Mouse (Mus musculus): Measurements from ENCODE around the gene Otud7b. TPM values are rescaled to one million over a fixed set of nuclear protein-coding genes. Genes with fewer than 3 reads are reported as not detected.

Otud7b gene
- total and polyA plus RNA-seq, 2 experiments from 2014 or later: 9.0 to 10.1 TPM

DNA sequence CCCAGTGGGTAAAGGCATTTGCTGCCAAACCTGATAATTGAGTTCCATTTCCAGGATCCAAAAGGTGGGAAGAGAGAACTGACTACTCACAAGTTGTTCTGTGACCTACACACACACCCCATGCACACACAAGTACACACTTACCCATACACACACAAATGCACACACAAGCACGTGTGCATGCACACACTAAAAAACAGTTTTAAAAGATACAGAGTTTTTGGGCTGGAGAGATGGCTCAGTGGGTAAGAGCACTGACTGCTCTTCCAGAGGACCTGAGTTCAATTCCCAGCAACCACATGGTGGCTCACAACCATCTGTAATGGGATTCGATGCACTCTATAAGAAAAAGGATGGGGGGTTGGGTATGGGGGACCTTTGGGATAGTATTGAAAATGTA is 41.0 kb upstream of the Otud7b start:
- 77% methylated on average over 2 of the region's 2 CpGs for WGBS
- no peaks in the 10 kb centered on the region for H3K36me3 ChIP-seq (ENCODE audit: insufficient read depth, low read length)

DNA sequence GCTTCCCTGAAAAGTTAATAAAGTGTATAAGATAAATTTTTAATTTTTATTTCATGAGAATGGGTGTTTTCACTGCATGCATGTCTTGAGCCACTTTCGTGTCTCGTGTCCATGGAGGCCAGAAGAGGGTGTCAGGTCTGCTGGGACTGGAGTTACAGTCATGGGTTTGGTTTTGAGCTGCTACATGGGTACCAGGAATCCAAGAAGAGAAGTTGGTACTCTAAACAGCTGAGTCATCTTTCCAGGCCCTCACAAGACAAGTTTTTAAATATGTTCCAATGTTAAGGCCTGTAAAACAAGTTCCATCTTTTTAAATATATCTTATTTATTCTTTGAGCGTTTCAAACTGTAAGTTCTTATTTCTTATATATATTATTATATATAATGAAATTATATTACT is 40.1 kb upstream of the Otud7b start:
- TF ChIP-seq CTCF (IDR thresholded peaks at IDR 0.05; ENCODE audit: low read depth): no peak
- DNase-seq (ENCODE audit: low spot score): no peak
- Histone ChIP-seq H3K9me3 (ENCODE audit: low read length) (no peaks in the 10 kb centered on the region), H3K27ac (no peak overlapping the region), H3K36me3 (ENCODE audit: insufficient read depth, low read length) (no peaks in the 10 kb centered on the region), H3K9ac (replicated peaks; ENCODE audit: low read length) (no peak overlapping the region), H3K4me3 (ENCODE audit: low read length) (no peak overlapping the region), H3K4me2 (ENCODE audit: low read depth, low read length) (no peak overlapping the region), H3K27me3 (ENCODE audit: insufficient read depth, low read length) (no peaks in the 10 kb centered on the region), H3K4me1 (ENCODE audit: insufficient read depth, low read length) (no peaks in the 10 kb centered on the region)
- 89% methylated on average over 3 of the region's 3 CpGs for WGBS
- no peak for ATAC-seq

More for the DNA sequence above, 41.0 kb upstream of the Otud7b start:
- Histone ChIP-seq H3K4me3 (ENCODE audit: low read length) (no peak overlapping the region), H3K27ac (no peak overlapping the region), H3K4me1 (ENCODE audit: insufficient read depth, low read length) (no peaks in the 10 kb centered on the region), H3K9ac (replicated peaks; ENCODE audit: low read length) (no peak overlapping the region), H3K9me3 (ENCODE audit: low read length) (no peaks in the 10 kb centered on the region), H3K4me2 (ENCODE audit: low read depth, low read length) (no peak overlapping the region), H3K27me3 (ENCODE audit: insufficient read depth, low read length) (no peaks in the 10 kb centered on the region)
- DNase-seq (ENCODE audit: low spot score) (no peak), ATAC-seq (no peak)
- no peak for TF ChIP-seq CTCF (IDR thresholded peaks at IDR 0.05; ENCODE audit: low read depth)

DNA sequence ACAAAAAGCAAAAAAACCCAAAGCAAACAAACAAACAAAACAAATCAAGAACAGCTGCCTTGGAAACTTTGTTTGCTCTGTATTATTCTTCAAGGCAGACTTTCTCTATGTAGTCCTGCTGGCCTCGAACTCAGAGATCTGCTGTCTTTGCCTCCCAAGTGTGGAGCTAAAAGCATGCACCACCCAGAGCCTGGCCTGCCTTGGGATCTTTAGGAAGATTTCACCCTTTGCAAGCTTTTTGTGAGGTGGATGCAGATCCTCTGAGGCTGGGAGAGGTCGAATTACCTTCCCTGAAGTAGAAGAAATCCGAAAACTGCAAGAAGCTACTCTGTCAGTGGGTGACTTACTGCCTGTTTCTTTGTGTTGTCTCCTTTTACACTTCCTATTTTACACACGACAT is 39.2 kb upstream of the Otud7b start:
- no peak overlapping the region for H3K4me2 ChIP-seq (ENCODE audit: low read depth, low read length)
- no peaks in the 10 kb centered on the region for H3K4me1 ChIP-seq (ENCODE audit: insufficient read depth, low read length)
- 49% methylated on average over 4 of the region's 4 CpGs for WGBS
- no peaks in the 10 kb centered on the region for H3K36me3 ChIP-seq (ENCODE audit: insufficient read depth, low read length)
- TF ChIP-seq CTCF (IDR thresholded peaks at IDR 0.05; ENCODE audit: low read depth): no peak
- H3K27ac ChIP-seq: no peak overlapping the region
- ATAC-seq: no peak
- no peaks in the 10 kb centered on the region for H3K27me3 ChIP-seq (ENCODE audit: insufficient read depth, low read length)
- DNase-seq (ENCODE audit: low spot score): no peak
- H3K9ac ChIP-seq (replicated peaks; ENCODE audit: low read length): no peak overlapping the region
- no peaks in the 10 kb centered on the region for H3K9me3 ChIP-seq (ENCODE audit: low read length)
- H3K4me3 ChIP-seq (ENCODE audit: low read length): no peak overlapping the region

DNA sequence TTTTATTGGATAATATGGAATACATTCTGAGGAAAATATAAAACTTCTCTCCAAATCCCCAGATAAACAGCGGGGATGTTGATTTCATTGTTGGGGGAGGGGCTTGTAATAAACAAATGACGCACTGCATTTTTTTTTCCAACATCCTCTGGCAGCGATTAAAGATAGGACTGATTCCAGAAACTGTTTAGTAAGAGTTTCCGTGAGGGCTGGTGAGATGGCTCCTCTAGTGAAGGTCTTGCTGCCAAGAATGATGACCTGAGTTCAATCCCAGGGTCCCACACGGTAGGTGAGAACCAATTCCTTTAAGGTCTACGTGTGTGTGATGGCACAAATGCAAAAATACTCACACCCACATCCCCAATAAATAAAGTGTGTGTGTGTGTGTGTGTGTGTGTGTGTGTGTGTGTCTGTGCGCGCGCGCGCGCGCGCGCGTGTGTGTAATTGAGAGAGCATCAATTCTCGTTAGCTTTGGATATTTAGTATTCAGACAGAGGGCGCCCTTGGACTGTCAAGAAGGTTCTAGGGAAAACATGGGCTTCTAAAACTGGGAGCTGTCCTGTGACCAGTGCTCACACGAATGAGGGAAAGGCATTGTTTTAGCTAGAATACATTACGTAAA is 38.5 kb upstream of the Otud7b start:
- TF ChIP-seq CTCF (IDR thresholded peaks at IDR 0.05; ENCODE audit: low read depth): peak; percentile 73
- H3K27ac ChIP-seq: no peak overlapping the region
- ATAC-seq (peak; percentile 83), DNase-seq (ENCODE audit: low spot score) (peak; percentile 90)
- no peaks in the 10 kb centered on the region for H3K4me1 ChIP-seq (ENCODE audit: insufficient read depth, low read length)
- no peaks in the 10 kb centered on the region for H3K9me3 ChIP-seq (ENCODE audit: low read length)
- no peaks in the 10 kb centered on the region for H3K27me3 ChIP-seq (ENCODE audit: insufficient read depth, low read length)
- peak overlapping the region; percentile 40 for H3K4me2 ChIP-seq (ENCODE audit: low read depth, low read length)
- H3K4me3 ChIP-seq (ENCODE audit: low read length): no peak overlapping the region; the same call in 1 of the 2 replicates
- 37% methylated on average over 20 of the region's 20 CpGs for WGBS
- no peak overlapping the region for H3K9ac ChIP-seq (replicated peaks; ENCODE audit: low read length)
- H3K36me3 ChIP-seq (ENCODE audit: insufficient read depth, low read length): no peaks in the 10 kb centered on the region

DNA sequence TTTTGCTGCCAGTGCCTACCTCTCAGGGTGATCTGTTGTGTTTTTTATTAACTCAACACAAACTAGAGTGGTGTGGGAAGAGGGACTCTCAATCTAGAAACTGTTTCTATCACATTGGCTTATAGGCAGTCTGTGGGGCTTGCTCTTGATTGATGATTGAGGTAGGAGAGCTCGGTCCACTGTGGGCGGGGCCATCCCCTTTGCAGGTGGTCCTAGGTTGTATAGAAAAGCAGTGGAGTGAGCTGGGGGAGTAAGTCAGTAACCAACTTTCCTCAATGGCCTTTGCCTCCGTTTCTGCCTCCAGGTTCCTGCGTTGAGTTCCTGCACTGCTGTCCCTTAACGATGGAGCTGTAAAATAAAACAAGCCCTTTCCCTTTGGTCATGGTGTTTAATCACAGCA is 37.6 kb upstream of the Otud7b start:
- H3K27ac ChIP-seq: no peak overlapping the region
- WGBS: 90% methylated on average over 5 of the region's 5 CpGs
- no peaks in the 10 kb centered on the region for H3K4me1 ChIP-seq (ENCODE audit: insufficient read depth, low read length)
- no peak for TF ChIP-seq CTCF (IDR thresholded peaks at IDR 0.05; ENCODE audit: low read depth)
- H3K27me3 ChIP-seq (ENCODE audit: insufficient read depth, low read length): no peaks in the 10 kb centered on the region
- DNase-seq (ENCODE audit: low spot score) (no peak), ATAC-seq (no peak)
- no peak overlapping the region for H3K9ac ChIP-seq (replicated peaks; ENCODE audit: low read length)
- no peak overlapping the region for H3K4me2 ChIP-seq (ENCODE audit: low read depth, low read length)
- no peak overlapping the region for H3K4me3 ChIP-seq (ENCODE audit: low read length)
- H3K36me3 ChIP-seq (ENCODE audit: insufficient read depth, low read length): no peaks in the 10 kb centered on the region
- no peaks in the 10 kb centered on the region for H3K9me3 ChIP-seq (ENCODE audit: low read length)

DNA sequence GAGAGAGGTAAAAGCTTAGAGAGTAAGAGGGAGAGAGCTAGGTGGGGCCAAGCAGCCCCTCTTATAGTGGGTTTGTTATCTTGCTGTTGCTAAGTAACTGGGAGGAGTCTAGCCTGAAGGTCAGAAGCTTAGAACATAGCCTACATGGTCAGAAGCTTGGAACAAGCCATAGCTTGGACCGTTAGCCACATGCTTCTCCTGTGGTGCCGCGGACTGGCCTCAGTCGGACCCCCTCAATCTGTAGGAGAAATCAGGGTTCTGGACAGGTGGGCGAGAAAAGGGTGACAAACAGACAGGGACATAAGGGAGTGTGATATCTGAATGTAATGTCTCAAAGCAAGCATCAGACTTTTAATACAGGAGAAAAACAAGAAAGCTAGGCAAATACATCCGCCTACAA is 35.3 kb upstream of the Otud7b start:
- Histone ChIP-seq H3K4me2 (ENCODE audit: low read depth, low read length) (no peak overlapping the region), H3K4me3 (ENCODE audit: low read length) (no peak overlapping the region), H3K27me3 (ENCODE audit: insufficient read depth, low read length) (no peaks in the 10 kb centered on the region), H3K36me3 (ENCODE audit: insufficient read depth, low read length) (no peaks in the 10 kb centered on the region), H3K4me1 (ENCODE audit: insufficient read depth, low read length) (no peaks in the 10 kb centered on the region), H3K9me3 (ENCODE audit: low read length) (no peaks in the 10 kb centered on the region), H3K9ac (replicated peaks; ENCODE audit: low read length) (no peak overlapping the region), H3K27ac (no peak overlapping the region)
- ATAC-seq (no peak), DNase-seq (ENCODE audit: low spot score) (no peak)
- TF ChIP-seq CTCF (IDR thresholded peaks at IDR 0.05; ENCODE audit: low read depth): no peak
- WGBS: 92% methylated on average over 6 of the region's 6 CpGs

- 48% methylated on average over 1 of the region's 1 CpGs for WGBS
- H3K4me1 ChIP-seq (ENCODE audit: insufficient read depth, low read length): no peaks in the 10 kb centered on the region
- ATAC-seq: no peak
- peak; percentile 28 for TF ChIP-seq CTCF (IDR thresholded peaks at IDR 0.05; ENCODE audit: low read depth)
- H3K4me3 ChIP-seq (ENCODE audit: low read length): no peak overlapping the region
- no peak overlapping the region for H3K27ac ChIP-seq
- no peak overlapping the region for H3K9ac ChIP-seq (replicated peaks; ENCODE audit: low read length)
- no peaks in the 10 kb centered on the region for H3K27me3 ChIP-seq (ENCODE audit: insufficient read depth, low read length)
- DNase-seq (ENCODE audit: low spot score): no peak
- no peaks in the 10 kb centered on the region for H3K9me3 ChIP-seq (ENCODE audit: low read length)
- no peaks in the 10 kb centered on the region for H3K36me3 ChIP-seq (ENCODE audit: insufficient read depth, low read length)
- no peak overlapping the region for H3K4me2 ChIP-seq (ENCODE audit: low read depth, low read length)
Measured at GRCm38 (mm10) chr3:96069542-96069941, 34.8 kb upstream of the Otud7b start.

All from hindbrain, postnatal 0 days (tissue).